Mouse (Mus musculus): ENCODE measurements at regions not wholly inside any gene's neighbourhood (a gene's known extent, or its start where the extent isn't known, plus 50 kb on each side); places are given as distances from the start of the nearest gene placed in this dataset.

DNA sequence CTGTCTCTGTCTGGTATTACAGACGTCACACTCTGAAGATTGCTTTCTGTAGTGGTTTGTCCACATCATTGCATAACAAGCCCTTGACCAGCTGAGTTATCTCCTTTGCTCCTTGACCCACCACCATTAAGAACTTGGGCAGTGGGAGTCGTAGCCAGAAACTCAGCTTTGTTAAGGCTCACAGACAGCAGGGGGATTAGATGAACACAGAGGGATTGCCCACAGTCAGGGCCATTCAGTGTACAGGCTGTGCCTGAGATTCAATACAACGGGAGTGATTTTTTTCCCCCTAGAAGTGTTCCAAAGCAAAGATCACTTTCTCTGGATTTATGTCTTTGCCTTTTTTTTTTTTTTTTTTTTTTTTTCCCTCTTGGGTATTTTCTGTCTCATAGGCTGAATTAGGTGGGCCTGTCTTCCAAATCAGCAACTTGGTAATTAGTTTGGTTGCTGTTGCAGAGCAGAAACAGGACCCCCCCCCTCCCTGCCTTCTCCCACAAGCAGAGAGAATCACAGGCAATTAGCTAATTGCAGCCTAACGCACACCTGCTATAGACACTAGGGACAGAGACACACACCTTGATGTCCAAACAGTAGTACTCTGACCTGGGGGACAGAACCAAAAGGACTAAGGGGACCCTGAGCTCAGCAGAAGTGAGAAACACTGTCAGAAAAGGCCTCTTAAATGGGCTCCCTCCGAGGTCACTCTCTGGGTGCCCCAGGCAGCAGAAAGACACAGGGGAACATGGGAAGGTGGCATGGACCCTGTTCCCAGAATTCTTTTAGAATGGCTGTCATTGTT lies 340.4 kb upstream of the Dynlrb2 start:
- Histone ChIP-seq H3K9me3 (replicated peaks; ENCODE audit: control insufficient read depth, low read length) (no peaks in the 10 kb centered on the region), H3K27me3 (ENCODE audit: control insufficient read depth, insufficient read depth, low read length) (no peaks in the 10 kb centered on the region), H3K4me2 (ENCODE audit: low read depth, low read length) (no peak overlapping the region), H3K36me3 (ENCODE audit: control insufficient read depth, insufficient read depth, low read length) (no peaks in the 10 kb centered on the region), H3K4me1 (ENCODE audit: control insufficient read depth, insufficient read depth, low read length) (no peaks in the 10 kb centered on the region), H3K4me3 (replicated peaks; ENCODE audit: low read length) (no peak overlapping the region), H3K27ac (ENCODE audit: low read length) (no peak overlapping the region), H3K9ac (ENCODE audit: low read length) (no peak overlapping the region)
- 53% methylated on average over 5 of the region's 5 CpGs for WGBS
- ATAC-seq (ENCODE audit: insufficient read depth, low FRiP score), result no peak

DNA sequence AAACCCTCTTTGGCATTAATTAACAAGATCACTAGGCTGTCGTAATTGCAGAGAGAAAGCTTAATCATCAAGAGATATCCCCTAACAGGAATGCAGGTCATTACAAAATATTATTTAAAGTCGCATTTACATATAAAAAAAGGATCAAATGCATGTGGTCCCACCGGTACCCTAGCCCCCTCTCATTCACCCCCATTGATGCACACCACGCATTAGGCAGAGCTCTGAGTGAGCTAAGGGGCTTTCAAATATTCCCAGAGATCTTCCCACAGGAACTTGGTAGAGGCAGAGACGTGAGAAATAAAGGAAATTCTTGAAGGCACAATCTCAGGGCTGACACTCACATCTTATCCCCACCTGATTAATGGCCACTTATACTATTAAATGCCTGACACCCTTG lies 343.8 kb upstream of the Dynlrb2 start:
- no peak for ATAC-seq (ENCODE audit: insufficient read depth, low FRiP score)
- Histone ChIP-seq H3K27ac (ENCODE audit: low read length) (no peak overlapping the region), H3K27me3 (ENCODE audit: control insufficient read depth, insufficient read depth, low read length) (no peaks in the 10 kb centered on the region), H3K4me3 (replicated peaks; ENCODE audit: low read length) (no peak overlapping the region), H3K36me3 (ENCODE audit: control insufficient read depth, insufficient read depth, low read length) (no peaks in the 10 kb centered on the region), H3K4me2 (ENCODE audit: low read depth, low read length) (no peak overlapping the region), H3K9me3 (replicated peaks; ENCODE audit: control insufficient read depth, low read length) (no peaks in the 10 kb centered on the region), H3K4me1 (ENCODE audit: control insufficient read depth, insufficient read depth, low read length) (no peaks in the 10 kb centered on the region), H3K9ac (ENCODE audit: low read length) (no peak overlapping the region)
- 66% methylated on average over 5 of the region's 5 CpGs for WGBS

DNA sequence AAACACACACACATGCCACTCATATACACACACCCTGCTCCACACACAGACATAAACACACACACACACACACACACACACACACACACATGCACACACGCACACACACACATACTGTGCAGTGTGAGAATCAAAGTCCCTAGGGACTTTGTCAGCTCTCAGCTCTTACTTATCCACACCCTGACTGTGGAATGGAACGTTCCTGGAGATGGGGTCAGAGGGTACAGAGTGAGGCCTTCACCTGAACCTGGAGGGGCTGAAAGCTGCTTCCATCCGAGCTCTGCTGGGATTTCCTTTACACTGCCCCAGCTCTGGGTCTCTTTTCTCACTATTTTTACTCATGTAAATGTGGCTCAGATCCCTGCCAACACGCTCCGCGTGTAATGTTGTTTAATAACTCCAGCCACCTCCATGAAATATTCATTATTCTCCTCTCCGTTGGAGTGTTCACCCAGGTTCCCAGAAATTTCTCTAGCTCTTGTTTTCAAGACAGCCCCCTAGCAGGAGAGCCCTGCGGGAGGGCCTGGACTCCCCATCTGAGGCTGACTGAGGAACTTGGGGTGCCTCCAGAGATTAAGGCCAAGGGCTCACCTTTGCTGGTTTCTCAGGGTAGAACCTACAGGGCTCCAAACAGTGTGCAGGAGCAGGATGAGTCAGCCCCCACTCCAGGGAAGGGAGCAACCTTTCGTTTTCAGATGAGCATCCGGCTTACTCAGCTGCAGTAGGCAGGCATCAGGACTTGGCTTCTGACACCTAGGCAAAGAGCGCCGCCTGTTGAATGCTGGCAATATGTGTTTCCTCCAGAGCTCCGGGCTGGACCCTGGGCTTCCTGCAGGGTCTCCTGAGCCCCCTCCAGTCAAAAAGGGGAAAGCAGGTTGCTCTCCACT lies 360.8 kb upstream of the Dynlrb2 start:
- Histone ChIP-seq H3K4me2 (ENCODE audit: low read depth, low read length) (no peak overlapping the region), H3K9ac (ENCODE audit: low read length) (no peak overlapping the region), H3K9me3 (replicated peaks; ENCODE audit: control insufficient read depth, low read length) (no peaks in the 10 kb centered on the region), H3K36me3 (ENCODE audit: control insufficient read depth, insufficient read depth, low read length) (no peaks in the 10 kb centered on the region), H3K27ac (ENCODE audit: low read length) (no peak overlapping the region; the same call in 1 of the 2 replicates), H3K27me3 (ENCODE audit: control insufficient read depth, insufficient read depth, low read length) (no peaks in the 10 kb centered on the region), H3K4me1 (ENCODE audit: control insufficient read depth, insufficient read depth, low read length) (no peaks in the 10 kb centered on the region; the same call in 1 of the 2 replicates), H3K4me3 (replicated peaks; ENCODE audit: low read length) (no peak overlapping the region)
- 40% methylated on average over 13 of the region's 13 CpGs for WGBS
- ATAC-seq (ENCODE audit: insufficient read depth, low FRiP score), result peak; percentile 33; the same call in 1 of the 2 replicates

DNA sequence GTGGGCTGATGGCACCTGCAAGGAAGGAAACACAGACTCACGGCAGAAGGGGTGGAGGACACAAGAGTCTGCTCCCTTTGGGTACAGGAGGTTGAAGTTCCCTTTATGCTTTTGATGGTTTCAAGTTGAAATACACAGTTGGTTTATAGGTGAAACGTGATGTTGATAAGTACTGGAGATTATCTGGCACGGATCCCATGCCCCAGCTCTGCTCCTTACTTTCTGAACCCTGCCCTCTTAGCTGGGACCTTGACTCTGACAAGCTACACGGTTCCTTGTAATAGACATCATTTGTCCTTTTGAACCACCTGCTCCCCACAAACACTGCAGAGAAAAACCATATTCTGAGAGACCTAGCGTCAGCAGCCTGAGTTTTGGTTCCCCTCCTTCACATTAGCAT lies 363.4 kb upstream of the Dynlrb2 start:
- Histone ChIP-seq H3K27me3 (ENCODE audit: control insufficient read depth, insufficient read depth, low read length) (no peaks in the 10 kb centered on the region), H3K4me3 (replicated peaks; ENCODE audit: low read length) (no peak overlapping the region), H3K4me1 (ENCODE audit: control insufficient read depth, insufficient read depth, low read length) (no peaks in the 10 kb centered on the region; the same call in 1 of the 2 replicates), H3K9me3 (replicated peaks; ENCODE audit: control insufficient read depth, low read length) (no peaks in the 10 kb centered on the region), H3K9ac (ENCODE audit: low read length) (no peak overlapping the region), H3K36me3 (ENCODE audit: control insufficient read depth, insufficient read depth, low read length) (no peaks in the 10 kb centered on the region), H3K4me2 (ENCODE audit: low read depth, low read length) (no peak overlapping the region), H3K27ac (ENCODE audit: low read length) (no peak overlapping the region)
- no peak for ATAC-seq (ENCODE audit: insufficient read depth, low FRiP score)
- 71% methylated on average over 5 of the region's 5 CpGs for WGBS

DNA sequence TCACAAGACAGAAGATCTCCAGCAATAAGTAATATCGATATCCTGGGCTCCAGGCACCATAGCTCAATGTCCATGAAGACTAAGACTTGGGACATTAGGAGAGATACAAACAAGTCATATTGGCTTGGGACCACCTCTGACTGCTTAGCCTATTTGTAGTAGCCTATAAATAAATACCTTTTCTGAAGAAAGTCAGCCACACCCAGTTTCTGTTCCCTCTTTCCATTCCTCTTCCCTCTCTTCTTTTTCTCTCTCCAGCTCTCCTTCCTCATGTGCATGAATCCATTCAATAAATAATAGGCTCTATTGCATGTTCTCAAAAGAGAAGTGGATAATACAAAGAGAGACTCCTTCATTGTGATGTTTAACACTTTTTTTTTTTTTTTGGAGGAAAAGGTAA lies 364.8 kb upstream of the Dynlrb2 start:
- 94% methylated on average over 1 of the region's 1 CpGs for WGBS
- no peaks in the 10 kb centered on the region for H3K27me3 ChIP-seq (ENCODE audit: control insufficient read depth, insufficient read depth, low read length)
- H3K4me3 ChIP-seq (replicated peaks; ENCODE audit: low read length), result no peak overlapping the region
- H3K9me3 ChIP-seq (replicated peaks; ENCODE audit: control insufficient read depth, low read length), result no peaks in the 10 kb centered on the region
- H3K4me1 ChIP-seq (ENCODE audit: control insufficient read depth, insufficient read depth, low read length), result no peaks in the 10 kb centered on the region; the same call in 1 of the 2 replicates
- no peak overlapping the region for H3K27ac ChIP-seq (ENCODE audit: low read length)
- H3K9ac ChIP-seq (ENCODE audit: low read length), result no peak overlapping the region
- no peaks in the 10 kb centered on the region for H3K36me3 ChIP-seq (ENCODE audit: control insufficient read depth, insufficient read depth, low read length)
- H3K4me2 ChIP-seq (ENCODE audit: low read depth, low read length), result no peak overlapping the region
- no peak for ATAC-seq (ENCODE audit: insufficient read depth, low FRiP score)

DNA sequence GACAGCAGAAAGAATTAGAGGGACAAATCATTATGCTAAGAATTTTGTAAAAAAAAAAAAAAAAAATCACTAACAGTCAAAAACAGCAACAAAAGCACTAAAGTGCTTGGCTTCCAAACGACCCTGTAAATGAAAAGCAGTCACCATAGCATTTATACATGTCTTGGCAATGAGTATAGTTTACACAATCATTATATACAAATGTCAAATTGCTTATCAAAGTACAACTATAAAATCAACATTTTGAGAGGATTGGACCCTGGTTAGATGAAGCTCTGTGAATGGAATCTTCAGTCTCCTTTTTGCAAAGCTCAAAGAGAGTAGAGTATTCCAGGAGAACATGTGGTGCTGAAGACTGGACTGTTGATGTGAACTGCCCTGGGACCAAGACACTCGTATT lies 367.0 kb upstream of the Dynlrb2 start:
- WGBS, result 48% methylated on average over 2 of the region's 2 CpGs
- H3K36me3 ChIP-seq (ENCODE audit: control insufficient read depth, insufficient read depth, low read length), result no peaks in the 10 kb centered on the region
- no peaks in the 10 kb centered on the region for H3K9me3 ChIP-seq (replicated peaks; ENCODE audit: control insufficient read depth, low read length)
- H3K4me3 ChIP-seq (replicated peaks; ENCODE audit: low read length), result no peak overlapping the region
- H3K4me2 ChIP-seq (ENCODE audit: low read depth, low read length), result no peak overlapping the region
- H3K4me1 ChIP-seq (ENCODE audit: control insufficient read depth, insufficient read depth, low read length), result peaks cover 4% of the 10 kb centered on the region; the same call in 1 of the 2 replicates
- no peaks in the 10 kb centered on the region for H3K27me3 ChIP-seq (ENCODE audit: control insufficient read depth, insufficient read depth, low read length)
- no peak for ATAC-seq (ENCODE audit: insufficient read depth, low FRiP score)
- H3K9ac ChIP-seq (ENCODE audit: low read length), result no peak overlapping the region
- H3K27ac ChIP-seq (ENCODE audit: low read length), result no peak overlapping the region

DNA sequence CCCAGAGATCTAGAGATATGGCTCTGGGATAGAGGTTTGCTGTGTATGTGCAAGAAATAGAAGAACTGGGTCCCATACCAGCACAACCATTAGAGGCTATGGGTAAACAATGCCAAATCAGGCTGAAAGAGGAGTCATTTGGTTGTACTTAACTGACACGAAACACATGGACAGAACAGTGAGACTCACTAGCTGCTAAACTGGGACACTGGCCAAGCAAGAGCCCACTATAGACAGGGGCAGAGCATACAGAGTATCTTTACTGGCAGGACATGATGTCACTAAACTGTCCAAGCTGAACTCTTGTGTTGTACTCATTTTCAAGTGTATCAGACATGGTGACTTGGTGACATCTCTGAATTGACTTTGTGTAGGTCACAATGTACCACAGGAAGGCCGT lies 371.3 kb upstream of the Dynlrb2 start:
- 0 out of 2 replicates have a peak, but pooled peaks have one; percentile 33 for ATAC-seq (ENCODE audit: insufficient read depth, low FRiP score)
- Histone ChIP-seq H3K9me3 (replicated peaks; ENCODE audit: control insufficient read depth, low read length) (no peaks in the 10 kb centered on the region), H3K27me3 (ENCODE audit: control insufficient read depth, insufficient read depth, low read length) (no peaks in the 10 kb centered on the region), H3K4me1 (ENCODE audit: control insufficient read depth, insufficient read depth, low read length) (peaks cover 4% of the 10 kb centered on the region; the same call in 1 of the 2 replicates), H3K36me3 (ENCODE audit: control insufficient read depth, insufficient read depth, low read length) (no peaks in the 10 kb centered on the region), H3K9ac (ENCODE audit: low read length) (no peak overlapping the region), H3K4me2 (ENCODE audit: low read depth, low read length) (no peak overlapping the region), H3K4me3 (replicated peaks; ENCODE audit: low read length) (no peak overlapping the region), H3K27ac (ENCODE audit: low read length) (no peak overlapping the region)
- WGBS, result 64% methylated on average over 2 of the region's 2 CpGs

DNA sequence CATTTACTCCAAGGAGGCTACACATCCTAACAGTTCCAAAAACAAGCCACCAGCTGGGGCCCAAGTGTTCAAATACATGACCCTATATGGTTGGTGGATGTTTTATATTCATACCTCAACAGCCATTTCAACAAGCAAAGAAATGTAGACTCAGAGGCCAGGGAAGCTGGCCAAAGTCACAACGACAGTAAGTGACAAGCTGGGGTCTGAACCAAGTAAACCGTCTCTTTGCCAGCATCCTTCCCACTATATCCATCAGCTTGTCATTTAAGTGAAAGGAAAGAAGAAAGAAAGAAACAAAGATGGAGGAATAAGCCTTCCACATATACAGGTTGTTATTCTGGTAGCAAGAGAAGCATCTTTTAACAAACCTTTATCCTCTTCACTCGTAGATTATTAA lies 371.7 kb upstream of the Dynlrb2 start:
- H3K27ac ChIP-seq (ENCODE audit: low read length), result no peak overlapping the region
- no peak for ATAC-seq (ENCODE audit: insufficient read depth, low FRiP score)

DNA sequence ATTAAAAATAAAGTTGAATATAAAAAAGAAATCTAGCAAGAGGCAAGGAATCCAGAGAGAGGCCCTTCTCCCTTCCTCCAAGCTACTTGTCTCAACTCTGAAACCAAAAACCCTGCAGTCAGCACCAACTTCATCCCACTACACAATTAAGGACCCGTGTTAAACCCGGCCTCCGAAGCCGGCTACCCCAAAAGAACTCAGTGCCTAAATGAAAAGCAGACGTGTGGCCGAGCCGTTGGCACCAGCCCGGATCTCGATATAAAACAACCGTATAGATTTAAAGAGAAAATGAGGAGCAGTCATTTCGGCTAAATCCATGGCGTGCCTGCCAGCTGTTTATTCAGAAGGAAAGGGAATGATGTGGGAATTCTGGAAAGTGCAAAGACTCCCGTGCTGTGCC lies 384.7 kb upstream of the Dynlrb2 start:
- Histone ChIP-seq H3K4me1 (ENCODE audit: control insufficient read depth, insufficient read depth, low read length) (peaks cover 6% of the 10 kb centered on the region), H3K9me3 (replicated peaks; ENCODE audit: control insufficient read depth, low read length) (no peaks in the 10 kb centered on the region), H3K36me3 (ENCODE audit: control insufficient read depth, insufficient read depth, low read length) (no peaks in the 10 kb centered on the region), H3K27ac (ENCODE audit: low read length) (no peak overlapping the region), H3K4me2 (ENCODE audit: low read depth, low read length) (no peak overlapping the region), H3K4me3 (replicated peaks; ENCODE audit: low read length) (no peak overlapping the region), H3K27me3 (ENCODE audit: control insufficient read depth, insufficient read depth, low read length) (no peaks in the 10 kb centered on the region; the same call in 1 of the 2 replicates), H3K9ac (ENCODE audit: low read length) (no peak overlapping the region)
- 84% methylated on average over 13 of the region's 13 CpGs for WGBS
- ATAC-seq (ENCODE audit: insufficient read depth, low FRiP score), result no peak

More for the DNA sequence above, 371.7 kb upstream of the Dynlrb2 start:
- no peak overlapping the region for H3K4me3 ChIP-seq (replicated peaks; ENCODE audit: low read length)
- H3K4me1 ChIP-seq (ENCODE audit: control insufficient read depth, insufficient read depth, low read length), result peaks cover 4% of the 10 kb centered on the region; the same call in 1 of the 2 replicates
- H3K9ac ChIP-seq (ENCODE audit: low read length), result no peak overlapping the region
- 62% methylated on average over 3 of the region's 3 CpGs for WGBS
- no peak overlapping the region for H3K4me2 ChIP-seq (ENCODE audit: low read depth, low read length)
- H3K36me3 ChIP-seq (ENCODE audit: control insufficient read depth, insufficient read depth, low read length), result no peaks in the 10 kb centered on the region
- H3K9me3 ChIP-seq (replicated peaks; ENCODE audit: control insufficient read depth, low read length), result no peaks in the 10 kb centered on the region
- H3K27me3 ChIP-seq (ENCODE audit: control insufficient read depth, insufficient read depth, low read length), result no peaks in the 10 kb centered on the region

Data from stomach, embryonic 16.5 days (tissue).